Mouse (Mus musculus) heart, adult 10 weeks (tissue): Measurements from ENCODE around the gene Vps16. TPM values are rescaled to one million over a fixed set of nuclear protein-coding genes. Genes with fewer than 3 reads are reported as not detected.

Source experiments
- polyA plus RNA-seq: library from polyadenylated mRNA; stranded (reverse); fragments of 350-450 nt; fragmentation: Illumina TruSeq; extraction: RNeasy Lipid Tissue Mini Kit (QIAGEN cat#74804); gene quantifications from one replicate; pipeline ENCODE4 v1.2.3, GENCODE M21; 2014; ENCODE audit warnings: low read depth, low replicate concordance

Vps16 gene
- polyA plus RNA-seq: 35.1 TPM

DNA sequence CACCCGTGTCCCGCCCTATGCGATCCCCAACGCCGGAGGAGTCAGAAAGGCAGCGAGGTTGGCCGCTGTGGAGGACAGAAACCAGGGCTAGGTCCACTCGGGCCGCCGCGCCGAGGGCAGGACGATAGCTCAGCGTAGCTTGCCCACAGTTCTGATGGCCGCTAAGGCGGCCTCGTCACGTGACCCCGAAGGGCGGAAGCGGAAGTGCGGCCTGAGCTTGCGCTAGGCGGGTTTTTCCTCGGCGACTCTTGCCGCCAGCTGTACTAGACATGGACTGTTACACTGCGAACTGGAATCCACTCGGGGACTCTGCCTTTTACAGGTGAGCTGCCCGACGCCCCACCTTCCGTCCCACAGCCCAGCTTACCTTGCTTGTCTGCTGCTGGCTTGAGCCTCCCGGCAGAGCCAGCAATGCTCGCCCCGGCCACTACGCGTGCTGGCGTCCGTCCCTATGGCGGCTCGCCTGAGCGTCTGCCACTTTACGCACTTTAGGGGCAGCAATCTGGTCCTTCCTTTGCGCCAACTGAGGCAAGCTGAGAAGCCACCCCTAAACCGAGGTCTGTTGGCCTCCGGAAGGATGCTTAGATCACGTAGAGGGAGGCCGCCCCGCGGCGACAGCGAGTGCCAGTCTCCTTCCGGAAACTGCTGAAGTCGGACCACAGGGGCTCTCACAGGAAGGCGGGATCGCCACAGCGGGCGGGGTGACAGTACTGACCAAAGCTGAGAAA is at the start of gene Vps16, which contains the start of gene Pced1a:
Gene Vps16 (plus strand): TSS at position 214 of the 728 bp plus-strand sequence.
Gene Pced1a (minus strand): TSS at position 576 of the 728 bp plus-strand sequence.

DNA sequence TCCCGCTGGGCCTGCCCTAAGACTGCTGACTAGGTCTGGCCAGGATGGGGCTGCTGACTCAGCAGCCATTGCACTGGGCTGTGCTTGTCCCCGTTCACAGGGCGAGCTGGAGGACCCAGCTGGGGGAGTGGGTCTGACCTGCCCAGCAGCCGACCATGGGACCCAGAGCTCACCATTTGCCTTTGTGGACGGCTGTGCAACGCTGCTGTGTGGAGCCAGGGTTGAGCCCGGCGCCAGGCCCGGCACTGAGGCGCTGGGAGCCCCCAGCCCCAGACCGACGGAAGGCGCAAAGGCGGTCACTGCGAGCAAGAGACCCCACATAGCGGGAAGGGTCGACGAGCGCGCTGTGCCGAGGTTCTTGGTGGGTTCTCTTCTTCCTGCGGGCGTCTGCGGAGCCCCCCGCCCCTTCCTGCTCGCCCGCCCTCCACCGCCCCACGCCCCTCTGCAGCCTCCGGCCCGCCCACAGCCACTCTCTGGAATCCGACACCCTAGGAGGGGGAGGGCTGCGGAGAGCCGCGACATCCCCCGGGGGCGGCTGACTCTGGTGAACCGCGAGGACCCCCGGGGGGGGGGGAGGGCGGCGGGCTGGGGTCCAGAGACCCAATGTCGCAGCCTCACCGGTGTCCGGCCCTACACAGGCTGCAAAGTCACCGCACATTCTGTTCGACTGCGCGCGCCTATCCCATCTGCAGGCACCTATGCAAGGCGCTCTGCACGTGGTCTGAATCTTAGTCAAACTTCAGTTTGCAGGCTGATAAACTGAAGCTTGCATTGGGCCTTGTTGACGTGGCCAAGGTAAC is 26.8 kb upstream of the Vps16 start, which contains the start of gene Cpxm1:
Gene Cpxm1 (minus strand): TSS at position 389 of the 800 bp plus-strand sequence.

DNA sequence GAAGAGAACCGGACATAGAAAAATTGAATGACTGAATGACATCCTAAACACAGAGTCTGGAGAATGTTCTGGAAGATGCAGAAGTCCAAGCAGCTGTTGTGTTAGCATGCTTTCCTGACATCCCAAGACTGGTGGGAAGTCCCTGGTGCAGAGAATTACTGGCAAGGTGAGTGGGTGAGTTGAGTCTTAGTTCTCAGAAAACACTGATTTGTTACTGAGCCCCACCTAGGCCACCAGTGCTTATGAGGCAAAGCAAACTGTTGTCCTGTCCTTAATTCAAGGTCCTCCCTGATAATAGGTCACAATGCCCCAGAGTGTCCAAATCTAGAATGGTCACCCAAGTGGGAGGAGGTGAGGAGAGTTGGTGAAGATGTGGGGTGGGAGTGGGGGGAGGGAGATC is 19.2 kb upstream of the Vps16 start, which contains the start of the genes Gm28372 and 1700020A23Rik:
Gene Gm28372 (plus strand): TSS at position 301 of the 400 bp plus-strand sequence.
Gene 1700020A23Rik (plus strand): TSS at position 321 of the 400 bp plus-strand sequence.

DNA sequence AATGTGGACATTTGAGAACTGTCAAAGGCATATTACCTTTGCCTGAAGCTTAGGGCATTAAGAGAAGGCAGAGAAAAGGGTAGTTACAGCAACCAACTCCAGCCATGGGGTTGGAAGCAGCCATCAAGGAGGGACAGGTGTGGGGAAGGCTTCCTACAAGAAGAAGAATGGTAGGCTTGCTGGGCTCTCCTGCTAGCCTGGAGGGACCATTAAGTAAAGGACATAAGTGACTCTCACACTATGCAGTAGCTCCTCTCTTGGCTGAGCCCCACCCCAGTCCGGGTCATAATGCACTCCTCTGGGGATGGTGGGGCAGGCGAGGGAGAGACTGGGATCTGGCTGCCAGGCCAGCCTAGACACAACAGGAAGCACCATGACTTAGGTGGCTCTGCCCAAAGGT is 18.0 kb upstream of the Vps16 start, which contains the start of gene Tmem239:
Gene Tmem239 (plus strand): TSS at position 301 of the 400 bp plus-strand sequence.

DNA sequence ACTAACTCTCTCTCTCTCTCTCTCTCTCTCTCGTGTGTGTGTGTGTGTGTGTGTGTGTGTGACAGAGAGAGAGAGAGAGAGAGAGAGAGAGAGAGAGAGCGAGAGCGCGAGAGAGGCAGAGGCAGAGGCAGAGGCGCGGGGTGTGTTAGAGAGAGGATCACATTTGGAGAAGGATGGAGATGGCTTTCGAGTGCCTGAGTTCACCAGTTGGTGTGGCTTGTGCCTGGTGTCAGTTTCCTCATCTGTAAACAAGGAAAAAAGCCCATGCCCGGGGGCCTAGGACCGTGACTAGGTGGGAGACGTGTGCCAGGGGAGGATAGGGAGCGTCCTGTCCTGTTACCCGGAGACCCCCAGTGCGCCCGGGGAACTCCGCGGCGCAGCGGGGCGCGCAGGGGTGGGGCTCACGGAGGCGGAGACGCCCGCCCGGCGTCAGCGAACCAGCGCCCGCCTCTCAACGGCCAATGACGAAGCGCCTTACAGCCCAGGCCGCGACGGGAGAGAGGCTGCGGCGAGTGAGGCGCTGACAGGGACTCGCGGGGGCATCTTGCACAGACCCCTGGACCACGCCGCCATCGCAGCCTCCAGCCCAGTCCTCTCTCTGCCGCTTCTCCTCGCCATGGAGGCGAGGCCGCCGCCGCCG is 25.8 kb downstream of the Vps16 start, which contains the start of gene Ptpra:
Gene Ptpra (plus strand): TSS at position 485 of the 640 bp plus-strand sequence.

Other genes starting within 250 kb of the Vps16 start
- 141 TPM for gene Snrpb, start 244.9 kb upstream of the Vps16 start, polyA plus RNA-seq
- not detected for gene Tmc2, start 229.1 kb upstream of the Vps16 start, polyA plus RNA-seq
- 47.6 TPM for gene Nop56, start 149.9 kb upstream of the Vps16 start, polyA plus RNA-seq
- 950 TPM for gene Idh3b, start 139.8 kb upstream of the Vps16 start, polyA plus RNA-seq
- gene Ebf4, start 129.2 kb upstream of the Vps16 start, polyA plus RNA-seq: 0.73 TPM
- gene Cpxm1, start 26.8 kb upstream of the Vps16 start, polyA plus RNA-seq: 9.0 TPM
- gene Gm28372, start 19.1 kb upstream of the Vps16 start, polyA plus RNA-seq: not detected
- not detected for gene 1700020A23Rik, start 19.1 kb upstream of the Vps16 start, polyA plus RNA-seq
- gene Tmem239, start 17.9 kb upstream of the Vps16 start, polyA plus RNA-seq: not detected
- gene Pced1a, start 362 bp downstream of the Vps16 start, polyA plus RNA-seq: 7.9 TPM
- gene Ptpra, start 25.9 kb downstream of the Vps16 start, polyA plus RNA-seq: 38.9 TPM
- 38.3 TPM for gene Mrps26, start 139.4 kb downstream of the Vps16 start, polyA plus RNA-seq
- gene Oxt, start 151.8 kb downstream of the Vps16 start, polyA plus RNA-seq: not detected
- not detected for gene Avp, start 158.2 kb downstream of the Vps16 start, polyA plus RNA-seq
- gene Fastkd5, start 205.7 kb downstream of the Vps16 start, polyA plus RNA-seq: 7.6 TPM
- 4.2 TPM for gene Ubox5, start 205.7 kb downstream of the Vps16 start, polyA plus RNA-seq
- 6.1 TPM for gene Lzts3, start 218.5 kb downstream of the Vps16 start, polyA plus RNA-seq
- gene Ddrgk1, start 240.3 kb downstream of the Vps16 start, polyA plus RNA-seq: 105 TPM
- 40.9 TPM for gene Itpa, start 243.3 kb downstream of the Vps16 start, polyA plus RNA-seq